20 mouse cellular contexts compared by ENCODE assay signal in the genomic region with DNA sequence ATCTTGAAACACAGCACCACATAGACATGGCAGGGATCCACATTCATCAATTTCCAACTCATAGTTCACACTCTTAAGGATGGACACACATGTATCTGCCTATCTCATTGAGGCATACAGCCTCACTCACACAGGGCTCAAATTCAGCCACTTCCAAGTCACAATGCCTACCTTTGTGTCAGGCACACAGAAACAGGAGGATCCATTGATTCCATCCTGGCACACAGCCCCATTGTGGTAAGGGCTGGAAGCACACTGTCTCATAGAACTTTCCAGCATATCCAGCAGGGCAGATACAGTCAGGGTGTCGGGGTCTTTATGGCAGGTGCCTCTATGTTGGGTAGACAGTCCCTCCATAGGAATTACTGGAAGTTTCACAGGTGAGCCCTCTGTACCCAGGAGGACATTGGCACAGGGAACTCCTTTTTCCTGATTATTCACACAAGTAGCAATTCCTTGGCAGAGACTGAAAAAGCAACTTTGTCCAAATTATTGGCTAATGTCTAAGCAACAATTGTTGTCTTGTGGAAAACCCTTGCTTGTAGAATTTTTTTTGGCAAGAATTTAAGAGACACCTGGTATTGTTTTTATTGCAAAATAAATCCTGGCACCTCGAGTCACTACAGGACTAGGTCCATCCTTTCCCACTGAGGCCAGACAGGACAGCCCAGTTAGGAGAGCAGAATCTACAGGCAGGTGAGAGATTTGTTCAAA.
DNase-seq lines count a peak whose midpoint lies in the region; ATAC-seq and TF ChIP-seq lines count a peak whose summit lies in the region.
"Had no signal": no experiment of that assay in that cellular context is flagged by ENCODE, and none has a peak within 500 bp of the region (broad histone marks: within the 10 kb centered on the region; RNA-seq: fewer than 3 reads in every experiment).

No protein-coding gene starts in this region.

- no peak overlapping the region for H3K27ac ChIP-seq in liver, adult 2 months (replicated peaks; ENCODE audit: insufficient read depth, low read depth, low read length)
- no peak overlapping the region for H3K27ac ChIP-seq in liver, postnatal 0 days (ENCODE audit: low read depth)
- H3K27ac ChIP-seq: embryonic facial prominence, embryonic 10.5 days; forebrain, embryonic 12.5 days; heart, adult 2 months; kidney, embryonic 15.5 days; limb, embryonic 12.5 days; liver, embryonic 13.5 days; lung, embryonic 15.5 days; stomach, embryonic 15.5 days had no signal

- WGBS in liver, adult 2 months = 44% methylated on average over 2 of the region's 2 CpGs
- WGBS in liver, postnatal 0 days (ENCODE audit: insufficient replicate concordance) = 64% methylated on average over 2 of the region's 2 CpGs

- TF ChIP-seq POLR2A in liver, adult 2 months (IDR thresholded peaks at IDR 0.05; ENCODE audit: extremely low read depth, insufficient read depth, low read length) = no peak

- no peaks in the 10 kb centered on the region for H3K27me3 ChIP-seq in liver, adult 2 months (ENCODE audit: control insufficient read depth, insufficient read depth, low read length)
- no peaks in the 10 kb centered on the region for H3K27me3 ChIP-seq in liver, postnatal 0 days (ENCODE audit: insufficient read depth, low read length)
- H3K27me3 ChIP-seq: forebrain, embryonic 12.5 days; kidney, embryonic 15.5 days; limb, embryonic 12.5 days; liver, embryonic 13.5 days; lung, embryonic 15.5 days; stomach, embryonic 15.5 days had no signal

- no peaks in the 10 kb centered on the region for H3K9me3 ChIP-seq in liver, postnatal 0 days (ENCODE audit: low read length)
- H3K9me3 ChIP-seq: forebrain, embryonic 12.5 days; kidney, embryonic 15.5 days; limb, embryonic 12.5 days; liver, embryonic 13.5 days; lung, embryonic 15.5 days; stomach, embryonic 15.5 days had no signal

- peak; percentile 63 for DNase-seq in layer of hippocampus, adult 11-12 months (ENCODE audit: low spot score)
- DNase-seq in layer of hippocampus, postnatal 14 days (ENCODE audit: low spot score in 2 of 2) = no peak
- DNase-seq in liver, adult 2 months (ENCODE audit: extremely low read depth, low read depth, low spot score) = peak; percentile 46
- DNase-seq in liver, postnatal 0 days = no peak
- peak; percentile 89 for DNase-seq in brain, adult 2 months (ENCODE audit: low read depth, low spot score)
- DNase-seq in layer of hippocampus, postnatal 36 days = peak; percentile 9 to 18
- DNase-seq in heart, postnatal 4 days = no peak
- DNase-seq: adrenal gland, adult 2 months; gastrocnemius, postnatal 14 days; heart, adult 2 months; liver, embryonic 13.5 days; lung, postnatal 4 days had no signal

- no peak overlapping the region for H3K4me2 ChIP-seq in liver, postnatal 0 days (ENCODE audit: low read depth, low read length)
- H3K4me2 ChIP-seq: forebrain, embryonic 12.5 days; kidney, embryonic 15.5 days; limb, embryonic 12.5 days; liver, embryonic 13.5 days; lung, embryonic 15.5 days; stomach, embryonic 15.5 days had no signal

- no peak overlapping the region for H3K9ac ChIP-seq in liver, adult 2 months (ENCODE audit: low read depth, low read length)
- no peak overlapping the region for H3K9ac ChIP-seq in liver, postnatal 0 days (replicated peaks)
- H3K9ac ChIP-seq: forebrain, embryonic 12.5 days; kidney, embryonic 15.5 days; limb, embryonic 12.5 days; liver, embryonic 13.5 days; lung, embryonic 15.5 days; stomach, embryonic 15.5 days had no signal

- H3K36me3 ChIP-seq in liver, adult 2 months (ENCODE audit: control insufficient read depth, insufficient read depth, low read length) = no peaks in the 10 kb centered on the region
- H3K36me3 ChIP-seq in liver, postnatal 0 days (replicated peaks; ENCODE audit: insufficient read depth, low read length) = no peaks in the 10 kb centered on the region
- H3K36me3 ChIP-seq: embryonic facial prominence, embryonic 10.5 days; forebrain, embryonic 12.5 days; kidney, embryonic 15.5 days; limb, embryonic 12.5 days; liver, embryonic 13.5 days; lung, embryonic 15.5 days; stomach, embryonic 15.5 days had no signal

- TF ChIP-seq CTCF in liver, adult 2 months (IDR thresholded peaks at IDR 0.05; ENCODE audit: low read depth, low read length) = no peak
- no peak for TF ChIP-seq CTCF in liver, postnatal 0 days (IDR thresholded peaks at IDR 0.05; ENCODE audit: low read depth)

- H3K4me1 ChIP-seq in liver, adult 2 months (ENCODE audit: control insufficient read depth, insufficient read depth, low read length) = no peaks in the 10 kb centered on the region
- no peaks in the 10 kb centered on the region for H3K4me1 ChIP-seq in liver, postnatal 0 days (ENCODE audit: insufficient read depth)
- H3K4me1 ChIP-seq: embryonic facial prominence, embryonic 10.5 days; forebrain, embryonic 12.5 days; kidney, embryonic 15.5 days; limb, embryonic 12.5 days; liver, embryonic 13.5 days; stomach, embryonic 15.5 days had no signal

- TF ChIP-seq EP300 in liver, postnatal 0 days (IDR thresholded peaks at IDR 0.05; ENCODE audit: low read depth) = no peak

- ATAC-seq in liver, postnatal 0 days = no peak
- ATAC-seq: hindbrain, embryonic 16.5 days; intestine, postnatal 0 days had no signal

- H3K79me2 ChIP-seq in liver, adult 2 months (ENCODE audit: control insufficient read depth, insufficient read depth, low read length) = no peaks in the 10 kb centered on the region

- H3K4me3 ChIP-seq in liver, adult 2 months (ENCODE audit: insufficient read depth, low read depth, low read length) = no peak overlapping the region
- H3K4me3 ChIP-seq in liver, postnatal 0 days (ENCODE audit: low read depth, low read length) = no peak overlapping the region
- H3K4me3 ChIP-seq: embryonic facial prominence, embryonic 10.5 days; forebrain, embryonic 12.5 days; heart, adult 2 months; kidney, embryonic 15.5 days; limb, embryonic 12.5 days; liver, embryonic 13.5 days; lung, embryonic 15.5 days; stomach, embryonic 15.5 days had no signal

Comparison
In these comparisons a context has a peak if more than half of its experiments do, and no peak if none do; other contexts are left out.
1. DNase-seq: peak in layer of hippocampus, adult 11-12 months (single experiment), liver, adult 2 months (single experiment), brain, adult 2 months (single experiment) and layer of hippocampus, postnatal 36 days (2 of 2); none in layer of hippocampus, postnatal 14 days (0 of 2), liver, postnatal 0 days (single experiment) and heart, postnatal 4 days (single experiment).